Mouse (Mus musculus) ES-Bruce4 (cell line): ENCODE results near the gene Get4.

Experiments used
- CTCF ChIP-seq: IDR thresholded peaks from one replicate; pipeline ENCODE4 v1.8.1; 2011; ENCODE audit warnings: low read depth, low read length
- POLR2A ChIP-seq: IDR thresholded peaks from one replicate; pipeline ENCODE4 v1.8.1; 2011; ENCODE audit warnings: low read length; ENCODE audit not compliant: insufficient read depth

DNA sequence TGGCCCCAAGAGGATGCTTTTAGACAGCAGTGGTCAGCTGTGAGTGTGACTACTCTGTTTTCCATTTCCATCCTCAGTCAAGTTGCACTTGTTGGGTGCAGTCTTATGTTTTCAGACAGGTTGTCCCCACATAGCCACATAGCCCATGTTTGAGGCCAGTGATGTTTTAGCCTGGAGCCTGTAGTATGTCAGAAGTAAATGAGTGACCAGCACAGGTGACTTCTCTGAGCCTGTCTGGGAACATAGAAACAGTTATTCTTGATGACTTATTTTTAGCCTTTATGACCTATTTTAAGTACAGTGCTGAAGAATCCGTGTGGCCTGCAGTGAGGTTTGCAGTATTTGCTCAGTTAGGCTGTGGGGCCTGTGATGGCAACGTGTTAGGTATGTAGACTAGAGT is 36.0 kb upstream of the Get4 start:
- TF ChIP-seq CTCF (no peak), POLR2A (no peak)
